Mouse (Mus musculus): ENCODE measurements around the gene Mien1.

- no peak for TF ChIP-seq CTCF (IDR thresholded peaks at IDR 0.05; ENCODE audit: low read depth, low read length)
- no peak for TF ChIP-seq POLR2A (IDR thresholded peaks at IDR 0.05; ENCODE audit: borderline replicate concordance, low read depth, low read length)
Observed at GRCm38 (mm10) chr11:98388282-98388681, 50.5 kb downstream of the Mien1 start.

Data from bone marrow macrophage, adult 2 months (primary cell).